Mouse (Mus musculus) ES-Bruce4 (cell line): ENCODE results near the gene Ucp1.

Experiments used
- CTCF ChIP-seq: IDR thresholded peaks from one replicate; pipeline ENCODE4 v1.8.1; 2011; ENCODE audit warnings: low read depth, low read length
- EP300 ChIP-seq: IDR thresholded peaks from 2 replicates; pipeline ENCODE4 v1.6.1; 2011; ENCODE audit warnings: low read depth, low read length; ENCODE audit not compliant: insufficient read depth

GRCm38 (mm10) chr8:83309836-83310235, 19.7 kb downstream of the Ucp1 start:
- TF ChIP-seq CTCF (no peak), EP300 (no peak)
